Mouse (Mus musculus) megakaryocyte progenitor cell, adult 5-6 weeks (primary cell): ENCODE results near the gene Lyl1. TPM values are rescaled to one million over a fixed set of nuclear protein-coding genes. Genes with fewer than 3 reads are reported as not detected.
A peak's percentile ranks its signal among the peaks of the same experiment; 100 is the strongest.

ENCODE experiments used
- ATAC-seq: replicated peaks from 2 replicates; pipeline ENCODE4 v1.8.0; 2016; ENCODE audit warnings: mild to moderate bottlenecking, moderate TSS enrichment, inconsistent platforms; ENCODE audit not compliant: poor library complexity
- total RNA-seq, 2 experiments: library from RNA; stranded (forward) in 1 of 2; stranded (reverse) in 1 of 2; fragments of 157-497, 149-512 nt in 1 of 2; fragments of 200-1000 nt in 1 of 2; gene quantifications; 2 replicates each; pipeline versions ENCODE4 v1.2.3 to v1.2.4; 2015 to 2017

Lyl1 gene
- total RNA-seq, 2 experiments from 2014 or later = 56.3 to 65.6 TPM

DNA sequence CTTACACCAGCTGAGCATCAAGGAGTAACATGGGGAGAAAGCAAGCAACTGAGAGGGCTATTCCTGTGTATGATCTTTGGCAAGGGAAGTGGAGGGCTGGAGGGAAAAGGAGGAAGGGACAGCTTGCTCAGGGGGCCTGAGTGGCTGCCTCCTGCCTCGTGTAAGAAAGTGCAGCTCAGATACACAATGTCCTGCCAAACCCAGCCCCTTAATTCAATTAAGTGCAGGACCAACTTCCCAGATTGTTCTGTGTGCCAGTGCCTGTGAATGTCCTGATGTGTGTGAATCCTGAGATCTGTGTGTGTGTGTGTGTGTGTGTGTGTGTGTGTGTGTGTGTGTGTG lies 38.1 kb downstream of the Lyl1 start:
- ATAC-seq = no peak

DNA sequence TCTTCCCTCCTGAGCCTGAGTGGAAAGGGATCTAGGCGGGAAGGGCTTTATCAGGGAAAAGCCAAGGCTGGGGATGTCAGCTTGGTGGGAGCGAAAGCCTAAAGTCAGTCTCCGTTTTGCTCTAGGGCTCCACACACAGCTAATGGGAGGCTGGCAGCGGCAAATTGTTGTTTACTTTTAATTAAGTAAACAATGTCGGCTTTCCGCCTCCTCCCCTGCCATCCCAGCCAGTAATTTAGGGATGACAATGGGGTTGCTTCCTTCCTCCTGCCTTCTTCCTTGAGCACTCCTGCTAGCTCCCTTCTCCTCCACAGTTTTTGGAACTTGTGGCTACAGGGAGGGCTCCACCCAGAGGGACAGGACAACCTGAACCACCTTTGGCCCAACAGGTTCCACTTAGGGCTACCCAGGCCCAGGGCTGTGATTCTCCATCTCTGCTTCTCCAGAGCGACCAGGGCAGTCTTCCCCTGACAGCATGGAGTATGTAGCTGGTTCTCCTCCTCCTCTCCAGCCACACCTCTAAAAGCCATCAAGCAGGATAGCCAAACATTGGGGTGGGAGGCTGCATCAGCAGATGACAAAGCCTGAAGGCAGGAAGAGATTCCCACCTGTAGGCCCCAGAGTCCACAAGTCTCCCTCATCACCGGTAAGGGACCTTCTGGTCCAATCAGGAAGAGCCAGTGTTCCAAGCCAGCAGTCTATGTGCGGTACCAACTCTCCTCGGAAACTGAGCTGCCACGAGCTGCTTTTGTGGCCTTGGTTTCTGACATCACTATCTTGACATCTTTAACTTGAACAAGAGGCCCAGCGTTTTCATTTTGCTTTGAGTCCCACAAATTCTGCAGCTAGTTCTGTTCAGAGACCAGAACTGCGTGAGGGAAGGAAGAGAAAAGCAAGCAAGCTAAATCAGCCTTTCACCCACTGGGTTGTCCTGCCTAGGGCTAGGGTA lies 39.9 kb downstream of the Lyl1 start:
- no peak for ATAC-seq

DNA sequence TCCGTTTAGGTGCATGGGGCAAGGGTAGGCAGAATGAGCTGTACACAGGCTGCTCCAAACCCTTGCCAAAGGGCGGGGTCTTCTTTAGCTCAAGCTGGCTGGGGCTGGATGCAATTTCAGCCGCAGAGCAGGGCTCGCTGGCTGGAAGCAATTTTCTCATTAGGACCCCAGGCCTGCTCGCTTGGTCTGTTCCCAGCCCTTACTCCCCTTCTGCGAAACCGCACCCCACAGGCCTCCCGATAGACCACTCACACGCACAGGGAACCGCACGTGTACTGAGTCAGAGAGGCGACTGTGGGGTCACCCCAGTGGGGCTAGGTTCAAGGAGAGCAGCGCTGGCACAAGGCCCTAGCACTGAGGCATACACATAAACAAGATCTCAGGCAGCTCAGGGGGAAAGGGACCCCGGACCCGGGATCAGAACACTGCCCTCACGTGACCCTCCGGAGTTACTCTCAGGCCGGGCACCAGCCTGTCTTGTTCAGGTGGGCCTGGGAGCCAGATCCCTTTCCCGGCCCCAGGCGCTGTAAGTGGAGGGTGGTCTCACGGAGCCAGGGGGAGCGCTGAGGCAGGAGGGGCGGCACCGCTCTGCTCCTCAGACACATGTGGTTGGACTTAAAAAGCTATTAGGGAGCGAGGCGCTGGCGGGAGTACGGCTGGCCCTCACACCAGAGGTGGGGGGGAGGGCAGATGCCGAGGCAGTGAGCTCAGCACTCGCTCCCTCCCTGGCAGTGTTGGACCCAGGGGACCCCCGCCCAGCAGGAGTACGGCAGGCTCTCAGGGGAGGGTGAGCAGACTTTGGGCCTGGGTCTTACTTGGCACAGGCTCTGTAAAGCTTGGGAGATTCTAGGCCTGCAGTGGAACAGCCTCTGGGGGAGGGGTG lies 41.2 kb downstream of the Lyl1 start:
- ATAC-seq = no peak

DNA sequence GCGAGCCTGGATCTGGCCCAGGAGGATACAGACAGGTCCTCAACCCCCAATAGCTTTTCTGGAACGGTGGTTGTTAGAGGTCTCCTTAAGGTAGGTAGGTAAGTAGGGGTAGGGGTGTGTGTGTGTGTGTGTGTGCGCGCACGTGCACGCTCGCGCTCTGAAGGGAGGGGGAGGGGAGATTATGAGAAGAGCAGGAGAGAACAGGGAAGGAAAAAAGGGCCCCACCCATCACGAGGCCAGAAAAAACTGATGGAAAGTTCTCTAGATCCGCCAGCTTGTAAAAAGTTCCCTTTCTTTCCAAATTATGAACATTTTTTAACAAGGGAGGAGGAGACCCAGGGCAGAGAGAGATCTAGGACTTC lies 41.8 kb downstream of the Lyl1 start:
- no peak for ATAC-seq

DNA sequence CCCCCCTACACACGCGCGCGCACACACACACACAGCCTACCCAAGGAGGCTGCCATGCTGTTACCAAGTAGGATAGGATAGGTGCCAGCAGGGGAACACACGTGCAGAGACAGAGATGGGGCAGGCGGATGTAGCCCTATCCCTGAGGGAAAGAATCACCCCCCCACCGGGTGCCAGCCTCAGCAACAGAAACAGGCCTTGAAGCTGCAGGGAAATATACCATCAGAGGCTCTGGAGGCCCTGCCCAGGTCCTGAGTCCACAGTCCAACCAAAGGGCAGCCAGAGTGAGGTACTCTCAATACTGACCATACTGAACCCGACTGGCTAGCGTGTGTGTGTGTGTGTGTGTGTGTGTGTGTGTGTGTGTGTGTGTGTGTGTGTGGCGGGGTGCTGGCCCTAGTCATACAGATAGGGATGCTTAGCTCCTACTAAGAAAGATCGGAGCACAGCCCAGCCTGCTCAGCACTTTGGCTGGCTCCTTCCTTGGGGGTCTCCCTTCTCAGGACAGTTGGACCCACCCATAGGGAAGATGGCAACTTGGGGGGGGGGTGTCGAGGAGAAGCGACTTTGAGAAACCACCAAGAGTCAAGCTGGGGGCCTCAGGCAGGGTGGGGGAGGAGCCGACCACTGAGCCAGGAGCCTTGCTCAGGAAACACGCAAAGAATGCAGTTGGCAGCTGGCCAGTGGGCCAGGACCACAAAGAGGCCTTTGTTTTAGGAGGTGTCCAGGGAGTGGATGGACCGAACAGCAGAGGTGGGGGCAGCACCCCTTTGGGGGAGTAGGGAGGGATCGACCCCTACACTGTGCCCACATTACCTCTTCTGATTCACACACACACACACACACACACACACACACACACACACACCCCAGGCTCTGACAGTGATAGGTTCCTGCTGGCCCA lies 42.5 kb downstream of the Lyl1 start:
- peak; percentile 11; the same call in 1 of the 2 replicates for ATAC-seq

DNA sequence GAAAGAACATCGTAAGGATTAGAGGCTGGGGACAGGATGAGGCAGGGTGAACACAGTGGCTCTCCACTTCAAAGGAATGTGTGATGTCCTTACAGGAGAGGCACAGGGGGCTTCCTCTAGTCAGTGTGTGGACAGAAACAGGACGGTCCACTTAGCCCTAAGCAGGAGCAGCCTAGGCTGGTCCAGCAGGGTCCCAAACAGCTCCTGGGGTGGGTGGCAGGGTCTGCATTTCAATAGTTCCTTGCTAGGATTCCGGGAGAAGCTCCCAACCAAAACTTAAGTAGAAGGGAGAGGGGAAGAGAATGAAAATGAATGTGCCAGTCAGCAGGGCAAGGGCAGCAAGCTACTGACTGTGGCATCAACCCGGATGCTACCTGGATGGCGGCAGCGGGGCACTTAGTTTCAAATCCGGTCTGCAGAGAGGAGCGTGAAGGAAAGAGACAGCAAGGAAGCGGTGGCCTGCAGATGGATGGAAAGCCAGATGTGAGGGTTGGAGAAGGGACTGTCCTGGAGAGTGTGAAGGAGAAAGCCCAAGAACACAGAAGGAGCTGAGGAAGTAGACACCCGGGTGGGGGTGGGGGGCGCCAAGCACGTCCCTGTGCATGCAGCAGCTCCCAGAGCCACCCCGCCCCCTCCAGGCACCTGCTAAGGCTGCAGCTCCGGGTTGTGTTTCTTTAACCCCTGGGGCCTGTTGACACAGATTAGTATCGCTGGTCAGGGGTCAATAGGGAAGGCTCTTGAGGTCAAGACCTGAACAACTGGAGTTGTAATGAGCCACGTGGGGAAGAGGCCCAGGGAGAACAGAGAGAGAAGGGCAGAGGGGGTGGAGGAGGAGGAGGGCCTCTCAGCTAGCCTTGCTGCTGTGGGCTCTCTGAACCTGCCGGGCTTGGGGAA lies 44.0 kb downstream of the Lyl1 start:
- no peak; the same call in 1 of the 2 replicates for ATAC-seq

DNA sequence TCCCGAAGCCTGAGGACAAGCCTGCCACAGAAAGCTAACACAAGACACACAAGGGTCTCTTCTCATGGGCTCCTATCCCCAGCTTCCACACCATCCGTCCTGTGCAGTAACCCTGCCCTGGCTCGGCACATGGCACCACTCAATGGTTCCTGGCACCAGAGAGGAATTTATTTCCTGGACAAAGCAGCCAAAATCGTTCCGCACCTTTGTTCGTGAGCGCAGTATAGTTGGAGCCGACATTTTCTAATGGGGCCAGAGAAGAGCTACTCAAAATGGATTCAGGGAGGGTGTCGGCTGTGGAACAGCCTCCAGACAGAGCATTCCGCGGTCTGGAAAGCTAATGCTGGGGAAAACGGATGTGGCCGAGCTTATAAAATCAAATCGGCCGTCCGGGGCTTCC lies 48.3 kb downstream of the Lyl1 start:
- no peak for ATAC-seq

DNA sequence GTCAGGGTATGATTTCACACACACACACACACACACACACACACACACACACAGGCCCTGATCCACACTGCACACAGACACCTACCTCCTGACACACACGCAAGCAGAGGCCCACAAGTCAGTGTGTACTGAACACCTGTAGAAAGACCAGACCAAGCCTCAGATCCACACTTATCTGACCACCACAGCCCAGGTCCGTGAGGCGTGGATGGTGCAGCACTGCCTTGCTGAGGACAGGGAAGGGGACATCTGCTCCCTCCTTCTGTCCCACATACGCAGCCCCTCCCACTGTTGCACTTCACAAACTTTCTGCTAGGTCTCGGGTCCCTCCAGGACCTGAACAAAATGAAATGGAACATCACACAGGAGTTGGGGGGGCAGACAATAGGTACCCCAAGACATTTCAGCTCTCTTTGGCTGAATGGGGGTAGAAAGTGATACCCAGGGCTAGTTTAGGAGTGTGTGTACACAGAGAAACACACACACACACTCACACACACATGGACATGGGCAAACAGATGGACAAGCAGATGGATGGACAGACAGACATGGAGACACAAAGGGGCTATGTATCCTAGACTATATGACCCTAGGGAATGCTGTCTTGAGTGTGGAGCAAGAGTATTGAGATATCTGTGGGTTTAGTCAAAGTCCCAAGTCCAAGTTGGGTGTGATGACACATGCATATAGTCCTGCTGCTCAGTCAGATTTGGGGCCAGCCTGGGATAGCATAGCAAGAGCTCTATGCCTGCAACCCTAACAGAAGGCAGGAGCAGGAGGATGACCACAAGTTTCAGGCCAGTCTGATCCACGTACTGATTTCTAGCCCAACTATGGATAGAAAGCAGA lies 51.7 kb downstream of the Lyl1 start:
- ATAC-seq = no peak

Other genes starting within 250 kb of the Lyl1 start
- gene Ier2, start 38.6 kb upstream of the Lyl1 start, total RNA-seq (2015) = 43.5 and 61.9 TPM in 2 replicates
- gene Ier2, start 38.6 kb upstream of the Lyl1 start, total RNA-seq (2017) = 34.4 and 49.8 TPM in 2 replicates
- gene Trmt1, start 15.2 kb upstream of the Lyl1 start, total RNA-seq (2015) = 56.0 and 64.4 TPM in 2 replicates
- gene Trmt1, start 15.2 kb upstream of the Lyl1 start, total RNA-seq (2017) = 82.2 and 84.4 TPM in 2 replicates
- 71.6 and 77.1 TPM in 2 replicates for gene Nacc1, start 13.6 kb upstream of the Lyl1 start, total RNA-seq (2015)
- gene Nacc1, start 13.6 kb upstream of the Lyl1 start, total RNA-seq (2017) = 50.9 and 53.5 TPM in 2 replicates
- 12.2 and 15.2 TPM in 2 replicates for gene G430095P16Rik, start 21.6 kb downstream of the Lyl1 start, total RNA-seq (2015)
- gene G430095P16Rik, start 21.6 kb downstream of the Lyl1 start, total RNA-seq (2017) = 3.7 and 8.5 TPM in 2 replicates
- gene Nfix, start 98.9 kb downstream of the Lyl1 start, total RNA-seq (2015) = 44.4 and 46.9 TPM in 2 replicates
- gene Nfix, start 98.9 kb downstream of the Lyl1 start, total RNA-seq (2017) = 12.0 and 15.7 TPM in 2 replicates
- 2.2 and 2.4 TPM in 2 replicates for gene Dand5, start 121.4 kb downstream of the Lyl1 start, total RNA-seq (2015)
- gene Dand5, start 121.4 kb downstream of the Lyl1 start, total RNA-seq (2017) = 1.7 and 4.0 TPM in 2 replicates
- 21.4 and 21.9 TPM in 2 replicates for gene Gadd45gip1, start 130.1 kb downstream of the Lyl1 start, total RNA-seq (2015)
- gene Gadd45gip1, start 130.1 kb downstream of the Lyl1 start, total RNA-seq (2017) = 51.2 and 57.4 TPM in 2 replicates
- 30.2 and 34.4 TPM in 2 replicates for gene Rad23a, start 139.2 kb downstream of the Lyl1 start, total RNA-seq (2015)
- gene Rad23a, start 139.2 kb downstream of the Lyl1 start, total RNA-seq (2017) = 26.2 and 26.3 TPM in 2 replicates
- gene Calr, start 145.5 kb downstream of the Lyl1 start, total RNA-seq (2015) = 1,060 and 1,133 TPM in 2 replicates
- 4,756 and 5,574 TPM in 2 replicates for gene Calr, start 145.5 kb downstream of the Lyl1 start, total RNA-seq (2017)
- gene Farsa, start 155.5 kb downstream of the Lyl1 start, total RNA-seq (2015) = 33.3 and 51.2 TPM in 2 replicates
- gene Farsa, start 155.5 kb downstream of the Lyl1 start, total RNA-seq (2017) = 173 and 193 TPM in 2 replicates
- gene Syce2, start 170.7 kb downstream of the Lyl1 start, total RNA-seq (2015) = 248 and 250 TPM in 2 replicates
- gene Syce2, start 170.7 kb downstream of the Lyl1 start, total RNA-seq (2017) = 130 and 139 TPM in 2 replicates
- gene Gcdh, start 192.5 kb downstream of the Lyl1 start, total RNA-seq (2015) = 17.4 and 19.0 TPM in 2 replicates
- 27.8 TPM in 2 replicates for gene Gcdh, start 192.5 kb downstream of the Lyl1 start, total RNA-seq (2017)
- gene Klf1, start 200.5 kb downstream of the Lyl1 start, total RNA-seq (2015) = 12.3 and 22.4 TPM in 2 replicates
- gene Klf1, start 200.5 kb downstream of the Lyl1 start, total RNA-seq (2017) = 14.0 and 30.8 TPM in 2 replicates
- gene Dnase2a, start 207.1 kb downstream of the Lyl1 start, total RNA-seq (2015) = 16.8 and 23.7 TPM in 2 replicates
- 52.7 and 73.5 TPM in 2 replicates for gene Dnase2a, start 207.1 kb downstream of the Lyl1 start, total RNA-seq (2017)
- not detected in 2 replicates for gene Mast1, start 235.9 kb downstream of the Lyl1 start, total RNA-seq (2015)
- 0.03 TPM in 1 of 2 replicates, not detected in the other for gene Mast1, start 235.9 kb downstream of the Lyl1 start, total RNA-seq (2017)
- gene Rtbdn, start 245.5 kb downstream of the Lyl1 start, total RNA-seq (2015) = not detected in 2 replicates
- not detected in 2 replicates for gene Rtbdn, start 245.5 kb downstream of the Lyl1 start, total RNA-seq (2017)